Mouse (Mus musculus) lung, postnatal 0 days (tissue): ENCODE data around the gene Ankrd13a. TPM values are rescaled to one million over a fixed set of nuclear protein-coding genes. Genes with fewer than 3 reads are reported as not detected.

Experiments used
- ATAC-seq: fragments of 200-750 bp; cut with Nextera tagmentation; 2 replicates; pipeline ENCODE4 v1.8.0; 2017; ENCODE audit warnings: moderate library complexity
- DNase-seq: peaks from one replicate; pipeline ENCODE4 v3.0.0-alpha.2; 2016; ENCODE audit warnings: low spot score
- H3K27ac ChIP-seq: fragments of 300-500 bp; sonication (generic); 2 replicates; pipeline ENCODE4 v1.5.1; 2014; ENCODE audit warnings: antibody characterized with exemption, mild to moderate bottlenecking, low read length, mixed read lengths
- H3K27me3 ChIP-seq: fragments of 300-500 bp; sonication (generic); replicated peaks from 2 replicates; pipeline ENCODE4 v1.6.1; 2014; ENCODE audit warnings: low read length, mixed read lengths; ENCODE audit not compliant: insufficient read depth
- H3K36me3 ChIP-seq: fragments of 300-500 bp; sonication (generic); 2 replicates; pipeline ENCODE4 v1.6.1; 2014; ENCODE audit warnings: low read length, mixed read lengths; ENCODE audit not compliant: insufficient read depth
- H3K4me1 ChIP-seq: fragments of 300-500 bp; sonication (generic); 2 replicates; pipeline ENCODE4 v1.6.1; 2014; ENCODE audit warnings: antibody characterized with exemption, low read depth, low read length, mixed read lengths; ENCODE audit not compliant: insufficient read depth
- H3K4me2 ChIP-seq: fragments of 300-500 bp; sonication (generic); replicated peaks from 2 replicates; pipeline ENCODE4 v1.6.1; 2014; ENCODE audit warnings: low read depth, mild to moderate bottlenecking, low read length, moderate library complexity, mixed read lengths
- H3K4me3 ChIP-seq: fragments of 300-500 bp; sonication (generic); 2 replicates; pipeline ENCODE4 v1.5.1; 2014; ENCODE audit warnings: low read depth, low read length
- H3K9ac ChIP-seq: fragments of 300-500 bp; sonication (generic); replicated peaks from 2 replicates; pipeline ENCODE4 v1.6.1; 2014; ENCODE audit warnings: low read depth, mild to moderate bottlenecking
- H3K9me3 ChIP-seq: fragments of 300-500 bp; sonication (generic); 2 replicates; pipeline ENCODE4 v1.6.1; 2016; ENCODE audit warnings: low read length, mixed read lengths
- CTCF ChIP-seq: IDR thresholded peaks from 2 replicates; pipeline ENCODE4 v1.5.1; 2016; ENCODE audit warnings: antibody characterized with exemption, mild to moderate bottlenecking
- EP300 ChIP-seq: IDR thresholded peaks from 2 replicates; pipeline ENCODE4 v1.6.1; 2016; ENCODE audit warnings: antibody characterized with exemption, mild to moderate bottlenecking, control low read depth
- WGBS: fragments of 180-500 bp; shearing (Covaris S2); extraction: QIAGEN DNeasy Blood & Tissue Kit; methylation state at CpG from one replicate; pipeline ENCODE4 v1.1.7; 2014; 5-methylcytosine and 5-hydroxymethylcytosine counted together
- polyA plus RNA-seq: library from polyadenylated mRNA; unstranded; fragments of >200 nt; fragmentation: Nextera tagmentation; extraction: Ambion mirVana; gene quantifications from 2 replicates; pipeline ENCODE4 v1.2.1, GENCODE M21; 2015

Gene Ankrd13a
- polyA plus RNA-seq, 1 experiment from 2014 or later: 115 TPM

DNA sequence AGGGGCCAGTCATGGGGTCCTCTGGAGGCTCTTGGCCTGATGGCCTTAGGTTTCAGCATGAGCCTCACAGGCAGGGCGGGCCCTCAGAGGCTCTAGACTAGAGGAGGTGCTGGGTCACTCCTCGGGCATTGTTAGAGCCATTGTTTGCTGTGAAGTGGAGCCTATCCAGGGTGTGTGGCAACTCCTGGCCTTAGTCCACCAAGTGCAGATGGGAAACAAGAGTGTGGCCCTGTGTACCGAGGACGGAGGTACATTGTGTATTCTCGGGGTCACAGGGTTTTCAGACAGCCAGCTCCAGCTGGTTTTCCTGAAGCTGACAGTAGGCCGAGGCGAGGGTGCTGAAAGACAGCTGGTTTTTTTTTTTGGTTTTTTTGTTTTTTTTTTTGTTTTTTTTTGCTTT, 18.8 kb downstream of the Ankrd13a start:
- peak overlapping the region; percentile 83 for H3K27ac ChIP-seq
- no peak overlapping the region for H3K4me2 ChIP-seq
- no peak overlapping the region for H3K4me3 ChIP-seq
- no peaks in the 10 kb centered on the region for H3K27me3 ChIP-seq
- DNase-seq: peak; percentile 92
- H3K36me3 ChIP-seq: peaks cover 37% of the 10 kb centered on the region
- no peak overlapping the region for H3K9ac ChIP-seq
- H3K4me1 ChIP-seq: peaks cover 18% of the 10 kb centered on the region; the same call in 1 of the 2 replicates
- ATAC-seq: peak; percentile 90
- TF ChIP-seq CTCF (no peak), EP300 (peak; percentile 92)
- 40% methylated on average over 7 of the region's 7 CpGs for WGBS
- H3K9me3 ChIP-seq: no peaks in the 10 kb centered on the region

DNA sequence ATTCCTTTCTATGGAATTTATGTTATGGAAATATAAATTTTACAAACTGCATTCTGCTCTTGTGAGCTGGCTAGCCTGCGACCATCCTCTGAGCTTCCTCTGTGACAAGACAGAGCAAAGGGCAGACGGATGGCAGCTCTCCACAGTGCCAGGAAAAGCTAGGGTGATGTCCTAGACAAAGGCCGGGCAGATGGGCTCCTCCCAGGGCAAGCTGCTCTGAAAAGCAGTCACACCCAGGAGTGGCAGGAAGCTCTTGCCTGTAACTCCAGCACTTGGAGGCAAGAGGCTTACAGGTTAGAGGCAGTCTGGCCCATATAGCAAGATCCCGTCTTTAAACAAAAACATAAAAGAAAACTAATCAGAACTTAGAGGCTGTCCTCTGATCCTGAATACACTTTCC, 20.1 kb downstream of the Ankrd13a start:
- H3K4me2 ChIP-seq: no peak overlapping the region
- H3K27me3 ChIP-seq: no peaks in the 10 kb centered on the region
- H3K27ac ChIP-seq: peak overlapping the region; percentile 83
- H3K4me1 ChIP-seq: peaks cover 18% of the 10 kb centered on the region; the same call in 1 of the 2 replicates
- DNase-seq (peak; percentile 56), ATAC-seq (peak; percentile 46)
- H3K9ac ChIP-seq: no peak overlapping the region
- H3K36me3 ChIP-seq: peaks cover 31% of the 10 kb centered on the region
- no peaks in the 10 kb centered on the region for H3K9me3 ChIP-seq
- no peak overlapping the region for H3K4me3 ChIP-seq
- TF ChIP-seq EP300 (no peak; the same call in 1 of the 2 replicates), CTCF (no peak)
- WGBS: 48% methylated on average over 4 of the region's 4 CpGs

DNA sequence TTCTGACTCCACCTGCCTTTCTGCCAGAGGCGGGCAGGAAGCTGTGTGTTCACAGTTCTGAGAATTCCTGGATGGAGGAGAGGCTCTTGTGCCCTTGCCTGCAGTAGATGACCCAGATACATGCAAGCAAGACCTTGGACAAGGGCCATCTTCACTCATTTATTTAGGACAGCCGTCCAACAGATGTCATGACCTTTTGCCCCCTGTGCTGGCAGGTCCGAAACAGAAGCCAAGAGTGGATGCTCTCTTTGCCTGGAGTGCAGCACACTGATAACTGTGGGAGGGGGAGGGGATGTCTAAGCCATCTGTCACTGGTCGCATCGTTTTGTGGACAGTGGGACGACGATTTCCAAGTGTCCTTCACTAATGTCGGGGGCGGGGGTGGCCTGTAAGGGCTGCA, 20.8 kb downstream of the Ankrd13a start:
- TF ChIP-seq CTCF (no peak), EP300 (0 out of 2 replicates have a peak, but pooled peaks have one; percentile 28)
- ATAC-seq (peak; percentile 10; the same call in 1 of the 2 replicates), DNase-seq (peak; percentile 50)
- peaks cover 31% of the 10 kb centered on the region for H3K36me3 ChIP-seq
- H3K4me3 ChIP-seq: no peak overlapping the region
- H3K9ac ChIP-seq: no peak overlapping the region
- peaks cover 18% of the 10 kb centered on the region; the same call in 1 of the 2 replicates for H3K4me1 ChIP-seq
- H3K27me3 ChIP-seq: no peaks in the 10 kb centered on the region
- peak overlapping the region; percentile 83 for H3K27ac ChIP-seq
- 39% methylated on average over 9 of the region's 9 CpGs for WGBS
- H3K9me3 ChIP-seq: no peaks in the 10 kb centered on the region
- no peak overlapping the region for H3K4me2 ChIP-seq

GRCm38 (mm10) chr5:114795653-114796052, 21.2 kb downstream of the Ankrd13a start:
- Histone ChIP-seq H3K9ac (no peak overlapping the region), H3K36me3 (peaks cover 31% of the 10 kb centered on the region), H3K4me1 (peaks cover 18% of the 10 kb centered on the region; the same call in 1 of the 2 replicates), H3K4me2 (no peak overlapping the region), H3K4me3 (no peak overlapping the region), H3K27ac (peak overlapping the region; percentile 83), H3K27me3 (no peaks in the 10 kb centered on the region), H3K9me3 (no peaks in the 10 kb centered on the region)
- ATAC-seq: no peak
- WGBS: 70% methylated on average over 9 of the region's 9 CpGs
- DNase-seq: no peak
- no peak for TF ChIP-seq EP300
- no peak for TF ChIP-seq CTCF

- H3K36me3 ChIP-seq: peaks cover 25% of the 10 kb centered on the region
- H3K4me1 ChIP-seq: peaks cover 18% of the 10 kb centered on the region; the same call in 1 of the 2 replicates
- ATAC-seq (peak; percentile 49), DNase-seq (peak; percentile 73)
- no peak overlapping the region for H3K4me3 ChIP-seq
- no peak overlapping the region for H3K9ac ChIP-seq
- H3K27me3 ChIP-seq: no peaks in the 10 kb centered on the region
- WGBS: 28% methylated on average over 38 of the region's 40 CpGs
- H3K9me3 ChIP-seq: no peaks in the 10 kb centered on the region
- H3K27ac ChIP-seq: peak overlapping the region; percentile 64
- H3K4me2 ChIP-seq: peak overlapping the region; percentile 42
- TF ChIP-seq EP300: no peak
- no peak for TF ChIP-seq CTCF
Measured at GRCm38 (mm10) chr5:114796299-114797012, 22.0 kb downstream of the Ankrd13a start.

GRCm38 (mm10) chr5:114797253-114797652, 22.8 kb downstream of the Ankrd13a start:
- ATAC-seq: no peak

More at GRCm38 (mm10) chr5:114797253-114797652, 22.8 kb downstream of the Ankrd13a start:
- H3K4me1 ChIP-seq: peaks cover 18% of the 10 kb centered on the region; the same call in 1 of the 2 replicates
- TF ChIP-seq EP300 (no peak), CTCF (no peak)
- H3K9me3 ChIP-seq: no peaks in the 10 kb centered on the region
- H3K36me3 ChIP-seq: peaks cover 24% of the 10 kb centered on the region
- no peak overlapping the region for H3K27ac ChIP-seq
- DNase-seq: no peak
- H3K9ac ChIP-seq: no peak overlapping the region
- H3K4me3 ChIP-seq: no peak overlapping the region
- H3K27me3 ChIP-seq: no peaks in the 10 kb centered on the region
- H3K4me2 ChIP-seq: no peak overlapping the region
- 75% methylated on average over 8 of the region's 8 CpGs for WGBS
